Mouse (Mus musculus): Measurements from ENCODE around the gene Ttc9.

Ttc9 gene

GRCm38 (mm10) chr12:81630915-81631660 lies at the start of gene Ttc9:
Ttc9 (plus strand) TSS chr12:81631249.
- DNase-seq (ENCODE audit: low spot score in 2 of 2), result no peak

- DNase-seq (ENCODE audit: low spot score in 2 of 2), result peak; percentile 89 to 93
Observed at GRCm38 (mm10) chr12:81594902-81595671, 36.0 kb upstream of the Ttc9 start, which contains the start of gene Med6. Med6 (minus strand) TSS chr12:81595008.

GRCm38 (mm10) chr12:81596547-81597262 lies 34.3 kb upstream of the Ttc9 start:
- no peak for DNase-seq (ENCODE audit: low spot score in 2 of 2)

GRCm38 (mm10) chr12:81604995-81605784 lies 25.9 kb upstream of the Ttc9 start:
- DNase-seq (ENCODE audit: low spot score in 2 of 2), result no peak

GRCm38 (mm10) chr12:81609445-81609844 lies 21.6 kb upstream of the Ttc9 start:
- DNase-seq (ENCODE audit: low spot score in 2 of 2), result no peak

- DNase-seq (ENCODE audit: low spot score in 2 of 2), result no peak
Observed at GRCm38 (mm10) chr12:81615807-81616206, 15.2 kb upstream of the Ttc9 start.

- no peak for DNase-seq (ENCODE audit: low spot score in 2 of 2)
Observed at GRCm38 (mm10) chr12:81616980-81617379, 14.1 kb upstream of the Ttc9 start.

GRCm38 (mm10) chr12:81619302-81619701 lies 11.7 kb upstream of the Ttc9 start:
- DNase-seq (ENCODE audit: low spot score in 2 of 2), result peak; percentile 35 to 49

GRCm38 (mm10) chr12:81623377-81623776 lies 7.7 kb upstream of the Ttc9 start:
- DNase-seq (ENCODE audit: low spot score in 2 of 2), result no peak

- DNase-seq (ENCODE audit: low spot score in 2 of 2), result no peak
Observed at GRCm38 (mm10) chr12:81626226-81626861, 4.7 kb upstream of the Ttc9 start.

GRCm38 (mm10) chr12:81627426-81627825 lies 3.6 kb upstream of the Ttc9 start:
- DNase-seq (ENCODE audit: low spot score in 2 of 2), result no peak

GRCm38 (mm10) chr12:81628091-81628490 lies 3.0 kb upstream of the Ttc9 start:
- DNase-seq (ENCODE audit: low spot score in 2 of 2), result no peak

GRCm38 (mm10) chr12:81630520-81630914 lies 532 bp upstream of the Ttc9 start:
- DNase-seq (ENCODE audit: low spot score in 2 of 2), result no peak

GRCm38 (mm10) chr12:81631661-81632401 lies 782 bp downstream of the Ttc9 start:
- DNase-seq (ENCODE audit: low spot score in 2 of 2), result no peak

- no peak for DNase-seq (ENCODE audit: low spot score in 2 of 2)
Observed at GRCm38 (mm10) chr12:81633246-81633645, 2.2 kb downstream of the Ttc9 start.

- DNase-seq (ENCODE audit: low spot score in 2 of 2), result no peak
Observed at GRCm38 (mm10) chr12:81640656-81641055, 9.6 kb downstream of the Ttc9 start.

- no peak for DNase-seq (ENCODE audit: low spot score in 2 of 2)
Observed at GRCm38 (mm10) chr12:81642361-81643082, 11.5 kb downstream of the Ttc9 start.

GRCm38 (mm10) chr12:81646811-81647210 lies 15.8 kb downstream of the Ttc9 start:
- DNase-seq (ENCODE audit: low spot score in 2 of 2), result no peak

GRCm38 (mm10) chr12:81653344-81653743 lies 22.3 kb downstream of the Ttc9 start:
- no peak for DNase-seq (ENCODE audit: low spot score in 2 of 2)

GRCm38 (mm10) chr12:81657321-81657720 lies 26.3 kb downstream of the Ttc9 start:
- DNase-seq (ENCODE audit: low spot score in 2 of 2), result no peak

All from spleen, postnatal 36 days (tissue).